Mouse (Mus musculus) intestine, embryonic 14.5 days (tissue): ENCODE data around the gene Jph2. TPM values are rescaled to one million over a fixed set of nuclear protein-coding genes. Genes with fewer than 3 reads are reported as not detected.
A peak's percentile ranks its signal among the peaks of the same experiment; 100 is the strongest.

Source experiments
- ATAC-seq: fragments of 200-750 bp; cut with Nextera tagmentation; replicated peaks from 2 replicates; pipeline ENCODE4 v1.8.0; 2017; ENCODE audit warnings: low read depth, moderate number of reproducible peaks, moderate TSS enrichment, moderate library complexity; ENCODE audit not compliant: low FRiP score, low TSS enrichment
- DNase-seq: peaks from one replicate; pipeline ENCODE4 v3.0.0-alpha.2; 2018; ENCODE audit warnings: low spot score
- H3K27ac ChIP-seq: fragments of 300-500 bp; sonication (generic); 2 replicates; pipeline ENCODE4 v1.5.1; 2014; ENCODE audit warnings: low read depth, mild to moderate bottlenecking, control low read depth
- H3K27me3 ChIP-seq: fragments of 300-500 bp; sonication (generic); replicated peaks from 2 replicates; pipeline ENCODE4 v1.6.1; 2014; ENCODE audit warnings: low read length, control low read depth; ENCODE audit not compliant: control insufficient read depth, insufficient read depth
- H3K36me3 ChIP-seq: fragments of 300-500 bp; sonication (generic); 2 replicates; pipeline ENCODE4 v1.6.1; 2014; ENCODE audit warnings: low read length, control low read depth; ENCODE audit not compliant: control insufficient read depth, insufficient read depth
- H3K4me1 ChIP-seq: fragments of 300-500 bp; sonication (generic); replicated peaks from 2 replicates; pipeline ENCODE4 v1.6.1; 2014; ENCODE audit warnings: low read length, control low read depth, mixed read lengths; ENCODE audit not compliant: control insufficient read depth, insufficient read depth
- H3K4me2 ChIP-seq: fragments of 300-500 bp; sonication (generic); 2 replicates; pipeline ENCODE4 v1.6.1; 2014; ENCODE audit warnings: low read length
- H3K4me3 ChIP-seq: fragments of 300-500 bp; sonication (generic); 2 replicates; pipeline ENCODE4 v1.5.1; 2014; ENCODE audit warnings: low read depth, low read length, control low read depth, mixed read lengths
- H3K9ac ChIP-seq: fragments of 300-500 bp; sonication (generic); 2 replicates; pipeline ENCODE4 v1.6.1; 2014; ENCODE audit warnings: mild to moderate bottlenecking, low read length
- H3K9me3 ChIP-seq: fragments of 300-500 bp; sonication (generic); 2 replicates; pipeline ENCODE4 v1.6.1; 2016; ENCODE audit warnings: low read length, control low read depth; ENCODE audit not compliant: control insufficient read depth
- WGBS: fragments of 180-500 bp; shearing (Covaris S2); extraction: QIAGEN DNeasy Blood & Tissue Kit; methylation state at CpG from one replicate; pipeline ENCODE4 v1.1.7; 2014; 5-methylcytosine and 5-hydroxymethylcytosine counted together
- polyA plus RNA-seq: library from polyadenylated mRNA; unstranded; fragments of >200 nt; fragmentation: Nextera tagmentation; extraction: Ambion mirVana; gene quantifications from 2 replicates; pipeline ENCODE4 v1.2.1, GENCODE M21; 2014

The Jph2 gene
- polyA plus RNA-seq, 1 experiment from 2014 or later: 5.6 TPM

GRCm38 (mm10) chr2:163401221-163401620 lies 3.4 kb upstream of the Jph2 start:
- no peak overlapping the region for H3K4me3 ChIP-seq
- no peak overlapping the region for H3K9ac ChIP-seq
- H3K27me3 ChIP-seq: no peaks in the 10 kb centered on the region
- 10% methylated on average over 8 of the region's 8 CpGs for WGBS
- ATAC-seq: no peak
- H3K36me3 ChIP-seq: peaks cover 15% of the 10 kb centered on the region; the same call in 1 of the 2 replicates
- H3K27ac ChIP-seq: no peak overlapping the region
- no peaks in the 10 kb centered on the region for H3K9me3 ChIP-seq
- H3K4me1 ChIP-seq: peaks cover 10% of the 10 kb centered on the region
- peak; percentile 96 for DNase-seq
- no peak overlapping the region for H3K4me2 ChIP-seq

DNA sequence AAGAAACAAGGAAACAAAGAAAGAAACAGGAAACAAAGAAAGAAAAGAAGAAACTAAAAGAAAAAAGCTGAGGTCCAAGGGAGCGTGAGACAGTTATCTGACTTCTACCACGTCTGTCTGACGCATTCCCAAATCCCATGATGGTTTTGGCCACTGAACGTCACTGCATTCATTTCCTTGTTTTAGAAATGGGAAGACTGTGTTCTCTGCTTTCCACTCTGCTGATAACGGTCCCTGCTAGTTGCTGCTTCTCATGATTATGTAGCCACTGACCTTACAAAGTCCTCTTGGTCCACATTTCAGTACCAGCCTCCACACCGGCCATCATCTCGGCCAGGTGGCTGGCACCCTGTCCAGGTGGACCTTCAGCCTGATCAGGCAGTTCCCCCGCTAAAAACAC lies 1.4 kb upstream of the Jph2 start:
- Histone ChIP-seq H3K9ac (no peak overlapping the region), H3K4me1 (peaks cover 10% of the 10 kb centered on the region), H3K4me3 (no peak overlapping the region), H3K27me3 (no peaks in the 10 kb centered on the region), H3K4me2 (no peak overlapping the region), H3K9me3 (no peaks in the 10 kb centered on the region), H3K36me3 (peaks cover 3% of the 10 kb centered on the region; the same call in 1 of the 2 replicates), H3K27ac (no peak overlapping the region)
- 75% methylated on average over 8 of the region's 8 CpGs for WGBS
- ATAC-seq (no peak), DNase-seq (no peak)

DNA sequence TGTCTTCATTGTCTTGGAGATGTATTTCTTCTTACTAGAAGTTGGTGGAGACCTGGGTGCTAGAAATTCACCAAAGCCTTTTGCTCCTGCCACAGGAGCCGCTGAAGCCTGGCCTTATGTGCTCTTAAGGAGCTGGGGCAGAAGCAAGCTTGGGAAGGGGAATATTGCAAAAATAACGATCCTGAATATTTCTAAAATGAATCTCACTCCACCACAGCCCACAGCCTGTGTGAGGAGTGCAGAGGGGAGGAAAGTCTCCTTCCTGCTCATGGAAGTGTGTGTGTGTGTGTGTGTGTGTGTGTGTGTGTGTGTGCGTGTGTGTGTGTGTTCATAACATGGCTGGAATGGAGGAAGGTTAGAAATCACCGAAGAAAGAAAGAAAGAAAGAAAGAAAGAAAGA lies 977 bp upstream of the Jph2 start:
- Histone ChIP-seq H3K27ac (peak overlapping the region; percentile 78), H3K9me3 (no peaks in the 10 kb centered on the region), H3K4me1 (peaks cover 10% of the 10 kb centered on the region), H3K36me3 (no peaks in the 10 kb centered on the region), H3K4me2 (peak overlapping the region; percentile 48), H3K4me3 (no peak overlapping the region), H3K27me3 (no peaks in the 10 kb centered on the region), H3K9ac (no peak overlapping the region)
- ATAC-seq (no peak), DNase-seq (no peak)
- WGBS: 74% methylated on average over 4 of the region's 4 CpGs

DNA sequence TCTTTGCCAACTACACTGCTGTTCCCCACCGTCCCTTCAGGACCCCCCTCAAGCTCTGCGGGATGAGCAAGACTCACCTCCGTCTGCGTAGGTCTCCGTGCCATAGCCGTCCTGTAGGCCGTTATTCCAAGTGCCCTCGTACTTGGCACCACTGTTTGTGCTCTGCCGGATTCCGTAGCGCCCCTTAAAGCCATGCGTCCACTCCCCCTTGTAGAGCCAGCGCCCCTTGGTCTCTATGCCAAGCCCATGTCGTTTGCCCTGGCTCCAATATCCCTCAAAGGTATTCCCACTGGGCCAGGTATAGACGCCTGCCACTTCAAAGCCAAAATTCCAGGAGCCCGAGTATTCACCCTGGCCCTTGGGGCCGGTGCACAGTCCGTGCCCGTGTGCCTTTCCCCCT lies 722 bp downstream of the Jph2 start:
- ATAC-seq: no peak
- peak overlapping the region; percentile 78 for H3K27ac ChIP-seq
- H3K9ac ChIP-seq: peak overlapping the region; percentile 52
- no peaks in the 10 kb centered on the region for H3K27me3 ChIP-seq
- no peak for DNase-seq
- peaks cover 10% of the 10 kb centered on the region for H3K4me1 ChIP-seq
- no peaks in the 10 kb centered on the region for H3K36me3 ChIP-seq
- H3K9me3 ChIP-seq: no peaks in the 10 kb centered on the region
- 84% methylated on average over 19 of the region's 19 CpGs for WGBS
- peak overlapping the region; percentile 32 for H3K4me3 ChIP-seq
- peak overlapping the region; percentile 48 for H3K4me2 ChIP-seq

DNA sequence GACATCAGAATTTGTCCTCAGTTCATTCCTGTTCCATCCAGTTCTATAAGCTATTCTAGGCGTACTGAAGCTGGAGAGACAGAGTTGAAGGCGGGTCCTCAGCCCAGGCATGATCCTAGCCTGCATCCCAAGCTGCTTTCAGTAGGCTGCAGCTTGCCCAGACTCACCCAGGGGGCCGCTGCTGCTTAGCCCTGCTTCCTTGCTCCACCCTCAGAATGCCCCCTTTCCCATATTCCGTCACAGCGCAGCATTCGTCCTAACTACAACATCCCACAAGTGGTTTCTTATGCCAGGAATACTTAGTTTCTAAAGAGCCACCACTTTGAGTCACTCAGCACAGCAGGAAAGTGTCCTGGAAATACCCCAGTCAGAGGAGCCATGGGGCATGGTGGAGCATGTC lies 2.8 kb downstream of the Jph2 start:
- Histone ChIP-seq H3K9ac (peak overlapping the region; percentile 7; the same call in 1 of the 2 replicates), H3K4me1 (peaks cover 10% of the 10 kb centered on the region), H3K4me2 (peak overlapping the region; percentile 48), H3K9me3 (no peaks in the 10 kb centered on the region), H3K27me3 (no peaks in the 10 kb centered on the region), H3K36me3 (no peaks in the 10 kb centered on the region), H3K4me3 (peak overlapping the region; percentile 26; the same call in 1 of the 2 replicates), H3K27ac (no peak overlapping the region)
- ATAC-seq: no peak
- no peak for DNase-seq
- 74% methylated on average over 6 of the region's 6 CpGs for WGBS

DNA sequence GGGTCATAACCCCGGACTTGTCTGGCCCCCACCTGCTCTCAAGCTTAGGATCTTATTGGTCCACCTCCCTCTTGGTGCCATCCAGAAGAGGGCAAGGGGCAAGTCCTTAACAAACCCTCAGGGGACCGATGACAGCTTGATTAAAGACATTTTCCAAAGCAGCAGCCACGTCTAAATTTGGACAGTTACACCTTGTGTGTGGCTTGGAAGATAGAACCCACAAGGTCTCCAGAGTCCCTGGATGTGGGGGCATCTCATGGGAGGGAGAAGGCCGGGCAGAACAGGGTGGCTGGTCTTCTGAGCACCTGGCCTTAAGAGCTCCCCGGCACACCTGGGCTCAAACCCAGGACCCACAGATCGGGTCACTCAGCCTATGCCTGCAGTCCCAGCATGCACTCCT lies 3.8 kb downstream of the Jph2 start:
- Histone ChIP-seq H3K27me3 (no peaks in the 10 kb centered on the region), H3K9ac (0 out of 2 replicates have a peak overlapping the region, but pooled peaks have one; percentile 6), H3K9me3 (no peaks in the 10 kb centered on the region), H3K4me1 (peaks cover 10% of the 10 kb centered on the region), H3K4me2 (peak overlapping the region; percentile 48), H3K36me3 (no peaks in the 10 kb centered on the region), H3K27ac (no peak overlapping the region), H3K4me3 (no peak overlapping the region)
- ATAC-seq: 0 out of 2 replicates have a peak, but pooled peaks have one; percentile 12
- DNase-seq: no peak
- 66% methylated on average over 6 of the region's 6 CpGs for WGBS

DNA sequence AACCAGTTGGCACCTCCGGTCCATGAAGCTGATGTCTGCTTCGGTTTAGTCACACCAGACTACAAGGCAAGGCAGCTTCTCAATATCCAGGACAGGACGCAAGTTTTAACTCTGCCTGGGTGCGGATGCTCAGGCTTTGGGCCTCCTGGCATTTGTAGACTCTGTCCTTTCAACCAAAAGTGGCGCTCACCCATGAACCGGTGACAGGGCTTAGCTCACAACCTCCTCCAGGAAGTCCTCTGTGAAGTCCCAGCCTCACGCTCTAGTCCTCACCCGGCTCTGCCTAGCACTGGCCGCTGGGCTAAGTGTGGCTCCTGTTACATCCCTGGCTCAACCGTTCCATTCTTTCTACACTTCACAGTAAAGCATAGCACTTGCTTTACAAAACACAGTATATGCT lies 4.6 kb downstream of the Jph2 start:
- Histone ChIP-seq H3K27me3 (no peaks in the 10 kb centered on the region), H3K36me3 (no peaks in the 10 kb centered on the region), H3K4me1 (peaks cover 7% of the 10 kb centered on the region), H3K27ac (no peak overlapping the region), H3K4me3 (no peak overlapping the region), H3K9ac (no peak overlapping the region), H3K9me3 (no peaks in the 10 kb centered on the region), H3K4me2 (peak overlapping the region; percentile 48; the same call in 1 of the 2 replicates)
- DNase-seq: no peak
- 91% methylated on average over 10 of the region's 10 CpGs for WGBS
- ATAC-seq: no peak

- Histone ChIP-seq H3K9me3 (no peaks in the 10 kb centered on the region), H3K36me3 (no peaks in the 10 kb centered on the region), H3K27me3 (no peaks in the 10 kb centered on the region), H3K4me1 (peaks cover 2% of the 10 kb centered on the region; the same call in 1 of the 2 replicates), H3K9ac (no peak overlapping the region), H3K27ac (no peak overlapping the region), H3K4me2 (peak overlapping the region; percentile 24; the same call in 1 of the 2 replicates), H3K4me3 (no peak overlapping the region)
- DNase-seq: no peak
- ATAC-seq: no peak
- 58% methylated on average over 6 of the region's 6 CpGs for WGBS
Observed at GRCm38 (mm10) chr2:163392436-163392835, 5.4 kb downstream of the Jph2 start.

DNA sequence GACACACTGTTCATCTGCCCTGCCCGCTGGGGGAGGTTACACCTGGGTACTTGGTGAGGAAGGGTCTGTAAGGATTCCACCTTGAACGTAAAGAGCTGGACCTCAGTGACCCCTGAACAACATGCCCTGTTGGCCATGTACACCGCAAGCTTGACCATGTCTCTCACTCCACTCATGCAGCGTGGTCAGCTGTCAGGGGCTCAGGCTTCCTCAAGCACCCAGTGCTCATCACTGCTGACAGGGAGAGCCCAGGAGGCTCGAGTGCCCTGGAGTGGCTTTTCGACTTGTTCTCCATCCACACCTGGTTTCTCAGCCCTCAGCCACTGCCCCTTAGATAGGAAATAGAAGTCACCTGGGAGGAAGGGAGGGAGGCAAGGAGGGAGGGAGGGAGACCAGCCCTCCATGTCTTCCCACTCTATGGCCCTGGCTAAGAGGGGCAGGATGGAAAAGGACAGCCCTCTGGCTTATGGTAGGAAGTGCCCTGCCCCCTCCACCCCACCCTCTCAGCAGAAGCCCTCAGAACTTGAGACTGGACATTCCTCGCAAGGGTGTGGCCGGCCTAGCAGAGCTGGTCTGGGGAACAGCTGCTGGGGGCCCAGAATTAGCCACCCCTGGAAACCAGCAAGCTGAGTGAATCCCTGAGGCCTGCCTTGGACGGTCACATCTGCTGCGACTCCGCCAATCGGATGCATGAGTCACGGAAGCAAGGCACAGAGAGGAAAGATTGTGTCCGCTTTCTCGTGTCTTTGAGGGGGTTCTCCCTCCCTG lies 11.2 kb downstream of the Jph2 start:
- Histone ChIP-seq H3K9ac (no peak overlapping the region), H3K36me3 (no peaks in the 10 kb centered on the region), H3K9me3 (no peaks in the 10 kb centered on the region), H3K27ac (no peak overlapping the region), H3K4me1 (no peaks in the 10 kb centered on the region), H3K4me3 (no peak overlapping the region), H3K4me2 (no peak overlapping the region), H3K27me3 (no peaks in the 10 kb centered on the region)
- 68% methylated on average over 15 of the region's 15 CpGs for WGBS
- DNase-seq: no peak
- ATAC-seq: no peak; the same call in 1 of the 2 replicates
